Mouse (Mus musculus) forebrain, embryonic 10.5 days (tissue): ENCODE measurements around the gene Patz1. TPM values are rescaled to one million over a fixed set of nuclear protein-coding genes. Genes with fewer than 3 reads are reported as not detected.

Experiments used
- DNase-seq: peaks from one replicate; pipeline ENCODE4 v3.0.0-alpha.2; 2017; ENCODE audit warnings: low spot score; ENCODE audit errors: extremely low spot score
- H3K27ac ChIP-seq: fragments of 300-500 bp; sonication (generic); 2 replicates; pipeline ENCODE4 v1.5.1; 2016; ENCODE audit warnings: mild to moderate bottlenecking
- H3K27me3 ChIP-seq: fragments of 300-500 bp; sonication (generic); 2 replicates; pipeline ENCODE4 v1.6.1; 2016; ENCODE audit warnings: mild to moderate bottlenecking; ENCODE audit not compliant: poor library complexity, severe bottlenecking
- H3K36me3 ChIP-seq: fragments of 300-500 bp; sonication (generic); replicated peaks from 2 replicates; pipeline ENCODE4 v1.6.1; 2016; ENCODE audit warnings: mild to moderate bottlenecking, moderate library complexity
- H3K4me1 ChIP-seq: fragments of 300-500 bp; sonication (generic); 2 replicates; pipeline ENCODE4 v1.6.1; 2016
- H3K4me3 ChIP-seq: fragments of 300-500 bp; sonication (generic); 2 replicates; pipeline ENCODE4 v1.5.1; 2016; ENCODE audit warnings: mild to moderate bottlenecking, moderate library complexity
- H3K9me3 ChIP-seq: fragments of 300-500 bp; sonication (generic); 2 replicates; pipeline ENCODE4 v1.6.1; 2016; ENCODE audit warnings: mild to moderate bottlenecking, moderate library complexity
- WGBS: fragments of 180-500 bp; shearing (Covaris S2); methylation state at CpG from one replicate; pipeline ENCODE4 v1.1.7; 2016; 5-methylcytosine and 5-hydroxymethylcytosine counted together
- polyA plus RNA-seq: library from polyadenylated mRNA; unstranded; fragments of >200 nt; fragmentation: Nextera tagmentation; extraction: Ambion mirVana; gene quantifications from 2 replicates; pipeline ENCODE4 v1.2.1, GENCODE M21; 2016

Patz1 gene
- polyA plus RNA-seq, 1 experiment from 2014 or later = 96.7 TPM

GRCm38 (mm10) chr11:3296056-3296455 lies 7.4 kb downstream of the Patz1 start:
- no peak for DNase-seq
- H3K9me3 ChIP-seq = no peaks in the 10 kb centered on the region
- WGBS = 85% methylated on average over 5 of the region's 5 CpGs
- peaks cover 92% of the 10 kb centered on the region for H3K36me3 ChIP-seq
- H3K27me3 ChIP-seq = no peaks in the 10 kb centered on the region
- no peak overlapping the region for H3K27ac ChIP-seq
- H3K4me1 ChIP-seq = peaks cover 54% of the 10 kb centered on the region
- peak overlapping the region; percentile 26; the same call in 1 of the 2 replicates for H3K4me3 ChIP-seq

DNA sequence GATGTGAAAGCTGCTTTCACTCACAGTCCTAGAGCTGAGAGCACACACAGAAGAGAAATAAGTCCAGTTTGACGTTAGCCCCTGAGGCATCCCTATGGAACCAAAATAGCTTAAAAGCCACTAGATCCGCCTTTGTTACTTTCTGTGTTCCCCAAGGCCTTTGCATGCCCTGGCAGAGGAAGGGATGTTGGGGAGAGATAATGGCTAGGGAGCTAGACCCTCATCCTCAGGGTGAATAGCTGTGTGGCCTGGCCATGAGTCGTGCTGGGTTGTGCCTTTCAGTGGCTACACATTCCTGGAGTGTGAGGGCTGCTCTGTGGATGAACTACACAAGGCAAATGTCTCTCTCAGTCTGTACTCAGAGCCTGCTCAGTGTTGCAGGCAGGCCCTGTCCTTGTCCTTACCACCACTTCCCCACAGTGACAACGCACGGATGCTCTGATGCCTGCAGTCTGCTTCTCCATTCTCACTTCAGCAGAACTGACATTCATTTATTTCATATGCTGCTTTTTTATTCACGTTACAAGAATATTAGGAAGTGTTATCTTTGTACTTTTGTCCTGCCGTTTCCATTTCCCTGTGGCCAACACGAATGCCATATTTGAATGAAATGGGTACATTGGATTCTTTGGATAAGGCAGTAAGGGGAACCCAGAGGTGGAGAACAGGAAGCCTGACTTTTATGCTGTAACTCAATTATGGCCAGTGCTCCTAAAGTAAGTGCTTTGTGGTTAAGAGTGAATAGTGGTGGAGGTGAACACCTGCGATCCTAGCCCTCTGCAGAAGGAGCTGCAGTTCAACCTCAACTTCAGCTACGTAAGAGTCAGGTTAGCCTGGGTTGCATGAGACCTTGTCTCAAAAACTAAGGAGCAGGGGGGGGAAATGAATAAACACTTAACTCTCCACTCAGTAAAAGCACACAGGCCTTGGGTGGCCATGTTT lies 9.5 kb downstream of the Patz1 start:
- Histone ChIP-seq H3K4me3 (no peak overlapping the region), H3K27me3 (no peaks in the 10 kb centered on the region), H3K9me3 (no peaks in the 10 kb centered on the region), H3K36me3 (peaks cover 100% of the 10 kb centered on the region), H3K4me1 (peaks cover 43% of the 10 kb centered on the region), H3K27ac (no peak overlapping the region)
- DNase-seq = no peak
- WGBS = 93% methylated on average over 10 of the region's 10 CpGs

DNA sequence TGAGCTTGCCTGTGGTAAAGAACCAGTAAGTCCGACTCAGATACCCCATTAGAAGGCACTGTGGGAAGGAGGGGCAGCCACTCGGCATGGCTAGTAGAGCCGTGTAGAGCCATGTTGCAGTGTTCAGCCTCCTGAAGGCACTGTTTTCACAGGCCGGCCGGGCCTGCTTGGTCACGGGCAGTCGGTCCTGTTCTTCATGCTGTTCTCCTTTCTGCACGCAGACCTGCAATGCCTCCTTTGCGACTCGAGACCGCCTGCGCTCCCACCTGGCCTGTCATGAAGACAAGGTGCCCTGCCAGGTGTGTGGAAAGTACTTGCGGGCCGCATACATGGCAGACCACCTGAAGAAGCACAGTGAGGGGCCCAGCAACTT lies 10.1 kb downstream of the Patz1 start:
- Histone ChIP-seq H3K36me3 (peaks cover 100% of the 10 kb centered on the region), H3K4me1 (peaks cover 36% of the 10 kb centered on the region), H3K27me3 (no peaks in the 10 kb centered on the region), H3K9me3 (no peaks in the 10 kb centered on the region), H3K27ac (no peak overlapping the region), H3K4me3 (no peak overlapping the region)
- WGBS = 95% methylated on average over 14 of the region's 14 CpGs
- no peak for DNase-seq

DNA sequence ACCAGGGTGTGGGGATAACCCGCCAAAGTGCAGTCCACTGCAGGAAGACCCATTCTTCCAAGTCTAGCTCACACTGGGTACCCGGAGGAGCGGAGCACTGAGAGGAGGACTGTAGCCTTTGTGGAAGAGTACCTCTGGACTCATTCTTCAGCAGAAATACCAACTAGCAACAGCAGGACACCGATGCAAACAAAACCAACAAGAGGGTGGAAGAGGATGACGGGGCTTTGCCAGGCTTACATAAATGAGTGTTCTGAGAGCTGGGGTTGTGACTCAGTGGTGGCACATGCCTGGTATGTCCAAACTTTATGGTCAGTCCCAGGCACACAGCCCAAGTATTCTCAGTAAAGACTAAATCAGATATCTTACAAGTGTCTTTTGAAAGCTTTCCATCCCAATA lies 12.4 kb downstream of the Patz1 start:
- 97% methylated on average over 5 of the region's 5 CpGs for WGBS
- Histone ChIP-seq H3K4me3 (no peak overlapping the region), H3K36me3 (peaks cover 100% of the 10 kb centered on the region), H3K27me3 (no peaks in the 10 kb centered on the region), H3K27ac (no peak overlapping the region), H3K9me3 (no peaks in the 10 kb centered on the region), H3K4me1 (peaks cover 14% of the 10 kb centered on the region)
- DNase-seq = no peak

DNA sequence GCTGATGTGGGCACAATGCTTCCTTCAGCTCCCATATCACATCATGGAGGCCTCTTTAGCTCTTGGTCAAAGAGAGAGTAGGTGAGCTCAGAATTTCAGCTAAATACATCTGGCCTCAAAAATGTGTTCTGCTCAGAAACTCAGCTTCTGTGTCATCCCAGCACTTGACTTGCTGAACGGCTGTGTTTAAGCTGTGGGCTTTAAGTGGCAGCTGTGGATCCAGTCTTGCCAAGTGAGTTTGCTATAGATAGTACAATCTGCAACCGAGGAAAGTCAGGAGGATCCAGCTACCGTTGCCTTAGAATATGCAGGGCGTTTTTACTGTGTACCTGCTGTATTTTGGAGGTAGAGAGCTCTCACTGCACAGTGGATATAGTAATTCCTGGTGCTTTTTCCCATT lies 13.7 kb downstream of the Patz1 start:
- no peak overlapping the region for H3K27ac ChIP-seq
- no peaks in the 10 kb centered on the region for H3K9me3 ChIP-seq
- 96% methylated on average over 4 of the region's 4 CpGs for WGBS
- H3K4me3 ChIP-seq = no peak overlapping the region
- peaks cover under 1% of the 10 kb centered on the region; the same call in 1 of the 2 replicates for H3K4me1 ChIP-seq
- DNase-seq = no peak
- peaks cover 100% of the 10 kb centered on the region for H3K36me3 ChIP-seq
- no peaks in the 10 kb centered on the region for H3K27me3 ChIP-seq

DNA sequence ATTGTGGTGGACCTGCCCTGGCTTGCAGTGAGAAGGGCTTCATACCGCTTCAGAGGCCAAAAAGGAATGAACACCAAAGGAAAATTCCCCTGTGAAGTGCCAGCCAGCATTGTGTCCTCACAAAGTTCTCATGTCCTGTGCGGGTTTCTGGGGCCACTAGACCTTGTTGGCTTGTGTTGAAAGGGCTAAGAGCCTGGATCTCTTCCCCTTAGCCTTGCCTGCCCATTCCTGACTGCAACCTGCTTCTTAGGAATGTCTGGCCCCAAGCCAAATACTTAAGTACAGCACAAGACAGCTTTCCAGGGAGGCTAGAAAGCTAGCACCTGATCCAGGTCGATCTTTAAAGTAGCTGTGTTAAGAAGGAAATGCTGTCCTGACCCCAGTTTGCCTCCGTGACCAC lies 14.1 kb downstream of the Patz1 start:
- no peak for DNase-seq
- WGBS = 95% methylated on average over 4 of the region's 4 CpGs
- Histone ChIP-seq H3K27me3 (no peaks in the 10 kb centered on the region), H3K36me3 (peaks cover 100% of the 10 kb centered on the region), H3K27ac (no peak overlapping the region), H3K4me1 (no peaks in the 10 kb centered on the region), H3K4me3 (no peak overlapping the region), H3K9me3 (no peaks in the 10 kb centered on the region)

- H3K4me3 ChIP-seq = no peak overlapping the region
- DNase-seq = no peak
- H3K4me1 ChIP-seq = no peaks in the 10 kb centered on the region
- no peaks in the 10 kb centered on the region for H3K27me3 ChIP-seq
- WGBS = 96% methylated on average over 4 of the region's 4 CpGs
- peaks cover 100% of the 10 kb centered on the region for H3K36me3 ChIP-seq
- no peaks in the 10 kb centered on the region for H3K9me3 ChIP-seq
- H3K27ac ChIP-seq = no peak overlapping the region
These were observed 17.1 kb downstream of the Patz1 start for GRCm38 (mm10) chr11:3305821-3306220.

DNA sequence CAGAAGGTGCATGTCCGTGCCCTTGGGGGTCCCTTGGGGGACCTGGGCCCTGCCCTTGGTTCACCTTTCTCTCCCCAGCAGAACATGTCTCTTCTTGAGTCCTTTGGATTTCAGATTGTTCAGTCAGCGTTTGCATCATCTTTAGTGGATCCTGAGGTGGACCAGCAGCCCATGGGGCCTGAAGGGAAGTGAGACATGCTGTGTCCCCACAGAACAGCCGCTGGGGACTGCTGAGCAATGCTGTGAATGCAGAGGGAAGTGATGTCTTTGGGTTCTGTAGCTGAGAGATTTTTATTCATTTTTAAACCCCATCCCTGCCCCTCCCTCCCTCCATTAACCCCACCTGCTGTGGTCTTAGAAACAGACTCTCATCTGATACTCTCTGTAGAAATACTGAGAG lies 19.2 kb downstream of the Patz1 start:
- no peak overlapping the region for H3K27ac ChIP-seq
- 98% methylated on average over 3 of the region's 3 CpGs for WGBS
- no peak overlapping the region for H3K4me3 ChIP-seq
- no peaks in the 10 kb centered on the region for H3K4me1 ChIP-seq
- H3K27me3 ChIP-seq = no peaks in the 10 kb centered on the region
- H3K9me3 ChIP-seq = no peaks in the 10 kb centered on the region
- no peak for DNase-seq
- H3K36me3 ChIP-seq = peaks cover 100% of the 10 kb centered on the region

DNA sequence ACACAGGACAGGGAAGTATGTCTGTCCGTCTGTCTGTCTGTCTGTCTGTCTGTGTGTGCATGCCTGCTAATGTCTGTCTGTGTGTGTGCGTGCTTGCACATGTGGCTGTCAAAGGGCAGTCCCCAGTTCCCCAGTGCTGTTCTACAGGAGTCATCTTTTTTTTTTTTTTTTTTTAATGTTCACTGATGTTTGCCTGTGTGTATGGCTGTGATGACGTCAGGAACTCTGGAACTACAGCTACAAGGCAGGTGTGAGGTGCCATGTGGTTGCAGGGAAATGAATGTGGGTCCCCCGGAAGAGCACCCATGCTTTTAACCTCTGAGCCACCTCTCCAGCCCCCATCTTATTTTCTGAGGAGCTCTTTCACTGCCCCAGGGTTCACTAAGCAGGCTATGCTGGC lies 21.2 kb downstream of the Patz1 start:
- Histone ChIP-seq H3K27ac (no peak overlapping the region), H3K9me3 (no peaks in the 10 kb centered on the region), H3K4me3 (no peak overlapping the region), H3K27me3 (no peaks in the 10 kb centered on the region), H3K36me3 (peaks cover 95% of the 10 kb centered on the region), H3K4me1 (no peaks in the 10 kb centered on the region)
- no peak for DNase-seq
- WGBS = 90% methylated on average over 4 of the region's 4 CpGs

DNA sequence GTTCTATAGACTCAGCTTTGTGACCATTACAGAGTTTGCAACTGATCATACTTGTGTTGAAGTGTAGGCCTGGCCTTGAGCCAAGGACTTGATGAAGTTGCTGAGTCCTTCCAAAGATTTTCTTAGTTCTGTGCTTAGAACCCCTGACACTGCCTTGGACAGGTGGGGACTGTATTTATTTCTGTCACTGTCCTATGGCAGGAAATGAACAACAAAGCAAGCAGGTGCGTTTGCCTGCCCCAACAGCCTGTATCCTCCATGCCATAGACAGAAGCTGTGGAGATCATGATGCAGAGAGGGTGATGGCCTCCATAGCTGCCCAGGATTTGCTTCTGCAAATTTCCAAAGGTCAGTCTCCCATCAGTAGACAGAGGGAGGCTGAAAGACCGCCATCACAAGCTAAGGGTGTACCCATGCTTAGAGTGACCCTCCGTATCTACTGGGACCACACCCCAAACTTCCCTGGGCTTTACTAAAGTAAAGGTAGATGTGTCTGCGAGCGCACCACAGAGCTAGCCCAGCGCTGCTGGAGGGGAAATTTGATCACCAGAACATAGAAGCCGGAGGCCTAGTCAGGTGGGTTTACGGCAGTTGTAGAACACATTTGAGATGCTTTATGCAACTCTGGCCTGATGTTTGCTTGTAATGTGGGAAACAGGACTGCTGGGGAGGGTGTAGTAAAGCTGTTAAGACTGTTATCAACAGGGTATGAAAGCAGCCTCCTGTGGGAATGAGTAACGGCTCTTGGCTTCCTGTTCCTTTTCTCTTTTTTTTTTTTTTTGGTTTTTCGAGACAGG lies 22.3 kb downstream of the Patz1 start:
- no peaks in the 10 kb centered on the region for H3K9me3 ChIP-seq
- H3K36me3 ChIP-seq = peaks cover 88% of the 10 kb centered on the region
- no peak for DNase-seq
- H3K4me1 ChIP-seq = no peaks in the 10 kb centered on the region
- WGBS = 95% methylated on average over 9 of the region's 10 CpGs
- no peaks in the 10 kb centered on the region for H3K27me3 ChIP-seq
- no peak overlapping the region for H3K4me3 ChIP-seq
- no peak overlapping the region for H3K27ac ChIP-seq

DNA sequence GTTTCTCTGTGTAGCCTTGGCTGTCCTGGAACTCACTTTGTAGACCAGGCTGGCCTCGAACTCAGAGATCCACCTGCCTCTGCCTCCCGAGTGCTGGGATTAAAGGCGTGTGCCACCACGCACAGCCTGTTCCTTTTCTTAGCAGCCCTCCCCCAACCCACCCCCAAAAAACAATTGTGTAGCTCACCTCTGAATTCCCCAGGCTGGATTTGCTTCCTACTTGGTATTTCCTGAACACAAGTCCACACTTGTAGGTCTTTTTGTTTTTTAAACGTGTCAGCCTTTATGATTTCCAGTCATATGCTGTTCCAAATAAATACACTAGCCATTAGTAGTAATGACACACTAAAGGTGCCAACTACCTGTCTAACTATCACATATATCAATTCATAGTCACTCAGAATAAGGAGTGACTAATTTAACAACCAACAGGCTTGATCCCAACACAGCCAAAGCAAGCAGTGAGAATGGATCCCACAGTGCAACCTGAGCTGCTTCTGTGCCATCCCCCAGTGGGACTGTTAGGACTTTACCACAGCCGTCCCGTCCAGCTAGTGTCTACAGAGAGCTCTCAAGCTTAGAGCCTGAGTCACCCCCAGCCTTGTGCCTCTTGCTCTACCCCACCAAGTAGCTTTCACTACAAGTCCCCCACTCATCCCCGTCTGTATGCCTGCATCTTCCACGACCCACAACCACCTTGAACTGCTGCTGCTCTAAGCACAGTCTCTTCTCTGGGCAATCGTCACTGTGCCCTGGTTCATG lies 23.1 kb downstream of the Patz1 start:
- H3K4me3 ChIP-seq = no peak overlapping the region
- no peaks in the 10 kb centered on the region for H3K9me3 ChIP-seq
- WGBS = 86% methylated on average over 10 of the region's 10 CpGs
- peaks cover 86% of the 10 kb centered on the region for H3K36me3 ChIP-seq
- no peaks in the 10 kb centered on the region for H3K27me3 ChIP-seq
- H3K27ac ChIP-seq = no peak overlapping the region
- no peak for DNase-seq
- H3K4me1 ChIP-seq = no peaks in the 10 kb centered on the region

- Histone ChIP-seq H3K4me1 (no peaks in the 10 kb centered on the region), H3K27ac (no peak overlapping the region), H3K9me3 (peaks cover 6% of the 10 kb centered on the region; the same call in 1 of the 2 replicates), H3K36me3 (peaks cover 80% of the 10 kb centered on the region), H3K4me3 (no peak overlapping the region), H3K27me3 (no peaks in the 10 kb centered on the region)
- WGBS = 100% methylated on average over 1 of the region's 1 CpGs
- no peak for DNase-seq
These were observed 24.6 kb downstream of the Patz1 start for GRCm38 (mm10) chr11:3313294-3313693.
